Mouse (Mus musculus) MN1 (cell line): ENCODE measurements around the gene Txn1.

Experiments
- DNase-seq: peaks from one replicate; pipeline ENCODE4 v3.0.0-alpha.2; 2016; ENCODE audit warnings: low spot score

The Txn1 gene

GRCm38 (mm10) chr4:57956029-57956960 is at the start of gene Txn1:
TSS of gene Txn1 (minus strand) at chr4:57956411.
- DNase-seq: peak; percentile 97

GRCm38 (mm10) chr4:58003501-58003900 is 47.3 kb upstream of the Txn1 start:
- DNase-seq: no peak

- no peak for DNase-seq
Observed at GRCm38 (mm10) chr4:57991425-57991824, 35.2 kb upstream of the Txn1 start.

GRCm38 (mm10) chr4:57974400-57975117 is 18.3 kb upstream of the Txn1 start:
- DNase-seq: no peak

- DNase-seq: no peak
Observed at GRCm38 (mm10) chr4:57973592-57974268, 17.5 kb upstream of the Txn1 start.

GRCm38 (mm10) chr4:57970285-57970684 is 14.1 kb upstream of the Txn1 start:
- DNase-seq: no peak

GRCm38 (mm10) chr4:57967195-57967594 is 11.0 kb upstream of the Txn1 start:
- DNase-seq: no peak

GRCm38 (mm10) chr4:57965516-57965915 is 9.3 kb upstream of the Txn1 start:
- no peak for DNase-seq

GRCm38 (mm10) chr4:57964143-57964542 is 7.9 kb upstream of the Txn1 start:
- DNase-seq: no peak

- DNase-seq: no peak
Observed at GRCm38 (mm10) chr4:57959056-57959455, 2.8 kb upstream of the Txn1 start.

GRCm38 (mm10) chr4:57958098-57958497 is 1.9 kb upstream of the Txn1 start:
- no peak for DNase-seq

GRCm38 (mm10) chr4:57957200-57958085 is 1.2 kb upstream of the Txn1 start:
- peak; percentile 15 for DNase-seq

- peak; percentile 61 for DNase-seq
Observed at GRCm38 (mm10) chr4:57955544-57955958, 660 bp downstream of the Txn1 start.

- DNase-seq: no peak
Observed at GRCm38 (mm10) chr4:57954991-57955390, 1.2 kb downstream of the Txn1 start.

GRCm38 (mm10) chr4:57954580-57954979 is 1.6 kb downstream of the Txn1 start:
- no peak for DNase-seq

- no peak for DNase-seq
Observed at GRCm38 (mm10) chr4:57953796-57954195, 2.4 kb downstream of the Txn1 start.

GRCm38 (mm10) chr4:57952891-57953290 is 3.3 kb downstream of the Txn1 start:
- DNase-seq: no peak

- DNase-seq: no peak
Observed at GRCm38 (mm10) chr4:57952416-57952815, 3.8 kb downstream of the Txn1 start.

GRCm38 (mm10) chr4:57949866-57950265 is 6.3 kb downstream of the Txn1 start:
- no peak for DNase-seq

GRCm38 (mm10) chr4:57947476-57947875 is 8.7 kb downstream of the Txn1 start:
- no peak for DNase-seq

- DNase-seq: no peak
Observed at GRCm38 (mm10) chr4:57947036-57947435, 9.2 kb downstream of the Txn1 start.
